Mouse (Mus musculus): ENCODE data around the gene Man2b1.

GRCm38 (mm10) chr8:85071041-85071440 is 12.0 kb upstream of the Man2b1 start:
- no peak for TF ChIP-seq POLR2A (IDR thresholded peaks at IDR 0.05; ENCODE audit: borderline replicate concordance, low read depth, low read length)
- TF ChIP-seq CTCF (IDR thresholded peaks at IDR 0.05; ENCODE audit: low read depth, low read length), result no peak

Data from bone marrow macrophage, adult 2 months (primary cell).